Mouse (Mus musculus): ENCODE data around the gene Gm45021.

- TF ChIP-seq CTCF (IDR thresholded peaks at IDR 0.05; ENCODE audit: low read depth, low read length) (no peak), POLR2A (IDR thresholded peaks at IDR 0.05; ENCODE audit: insufficient read depth, low read length) (no peak), EP300 (IDR thresholded peaks at IDR 0.05; ENCODE audit: insufficient read depth, low read depth, low read length) (no peak)
Measured at GRCm38 (mm10) chr6:48595278-48595677, 5.9 kb downstream of the Gm45021 start.

All from ES-Bruce4 (cell line).